Mouse (Mus musculus) G1E (cell line): ENCODE data around the gene Clmn.

ENCODE experiments used
- CTCF ChIP-seq: IDR thresholded peaks from 2 replicates; pipeline ENCODE4 v1.5.1; 2012; ENCODE audit warnings: low read depth, low read length, inconsistent platforms, mixed read lengths
- GATA1 ChIP-seq: IDR thresholded peaks from 2 replicates; pipeline ENCODE4 v1.6.1; 2012; ENCODE audit warnings: borderline replicate concordance, low read length, inconsistent platforms, mixed read lengths
- GATA2 ChIP-seq: IDR thresholded peaks from 2 replicates; pipeline ENCODE4 v1.6.1; 2012; ENCODE audit warnings: low read depth, low read length, inconsistent platforms, borderline replicate concordance
- POLR2AphosphoS5 ChIP-seq: IDR thresholded peaks from 2 replicates; pipeline ENCODE4 v1.6.1; 2012; ENCODE audit warnings: low read depth, low read length, inconsistent platforms; ENCODE audit not compliant: insufficient replicate concordance
- TAL1 ChIP-seq: conservative IDR thresholded peaks from 2 replicates; pipeline ENCODE4 v1.6.1; 2012; ENCODE audit warnings: low read depth, low read length, inconsistent platforms, mixed read lengths

GRCm38 (mm10) chr12:104837957-104838401 is 26.9 kb downstream of the Clmn start:
- TF ChIP-seq CTCF (no peak), GATA1 (no peak), TAL1 (no peak), POLR2AphosphoS5 (no peak), GATA2 (no peak)
